Mouse (Mus musculus) erythroblast, embryonic 14.5 days (primary cell): ENCODE results near the gene Rgma.

Source experiments
- GATA1 ChIP-seq: IDR thresholded peaks from 2 replicates; pipeline ENCODE4 v1.6.1; 2012; ENCODE audit warnings: low read length, inconsistent platforms, mixed read lengths
- TAL1 ChIP-seq: IDR thresholded peaks from 3 replicates; pipeline ENCODE4 v1.6.1; 2012; ENCODE audit warnings: low read length, inconsistent platforms, mixed read lengths

DNA sequence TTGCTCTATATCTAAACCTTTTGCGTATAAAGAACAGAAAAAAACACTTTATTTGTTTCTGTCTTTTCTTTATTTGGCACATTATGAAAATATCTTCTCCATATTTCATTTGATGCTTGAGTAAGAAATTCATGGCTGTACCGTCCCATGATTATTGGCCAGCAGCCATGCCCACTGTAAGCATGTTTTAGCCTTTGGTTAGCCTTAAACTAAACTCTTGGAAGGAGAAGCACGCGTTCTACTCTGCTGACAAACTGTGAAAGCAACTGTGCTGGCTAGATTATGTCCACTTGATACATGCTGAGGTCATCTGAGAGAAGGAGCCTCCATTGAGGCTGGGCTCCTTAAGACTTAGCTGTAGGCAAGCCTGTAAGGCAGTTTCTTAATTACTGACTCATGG lies 66.9 kb downstream of the Rgma start:
- no peak for TF ChIP-seq GATA1
- TF ChIP-seq TAL1, result no peak
